Mouse (Mus musculus): ENCODE data around the gene Tex35.

Tex35 gene

DNA sequence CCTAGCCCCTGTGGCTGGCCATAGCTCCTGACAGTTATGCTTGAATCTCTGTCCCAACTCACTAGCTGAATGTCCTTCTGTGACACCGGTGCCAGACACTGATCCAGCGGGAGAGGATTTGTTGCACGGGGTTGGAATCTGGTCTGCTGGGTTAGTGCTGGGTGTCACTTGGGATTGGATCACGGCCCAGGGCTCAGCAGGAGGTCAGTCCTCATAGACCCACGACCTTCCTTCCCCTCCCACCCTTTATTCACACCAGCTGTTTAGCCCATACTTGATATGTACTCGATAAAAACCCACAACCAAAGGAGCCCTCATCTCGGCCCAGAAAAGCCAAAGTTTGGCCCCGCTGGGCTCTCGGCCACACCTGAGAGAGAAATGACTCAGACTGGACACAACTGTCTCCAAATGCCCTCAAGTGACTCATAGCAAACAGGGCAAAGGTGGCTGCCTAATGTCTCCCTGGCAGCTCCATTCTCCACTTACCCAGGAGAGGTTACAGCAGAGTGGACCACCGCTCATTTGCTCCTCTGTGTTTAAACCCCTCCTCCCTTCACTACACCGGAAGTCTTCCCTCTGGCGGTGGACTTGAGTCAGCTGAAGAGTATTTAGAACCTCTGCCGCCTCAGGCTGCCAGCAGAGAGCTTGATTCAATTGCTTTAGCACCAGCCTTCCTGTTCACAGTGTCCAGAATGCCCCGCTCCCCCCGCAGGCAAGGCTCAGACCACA is 27.2 kb downstream of the Tex35 start:
- DNase-seq (ENCODE audit: low spot score), result peak; percentile 26

DNA sequence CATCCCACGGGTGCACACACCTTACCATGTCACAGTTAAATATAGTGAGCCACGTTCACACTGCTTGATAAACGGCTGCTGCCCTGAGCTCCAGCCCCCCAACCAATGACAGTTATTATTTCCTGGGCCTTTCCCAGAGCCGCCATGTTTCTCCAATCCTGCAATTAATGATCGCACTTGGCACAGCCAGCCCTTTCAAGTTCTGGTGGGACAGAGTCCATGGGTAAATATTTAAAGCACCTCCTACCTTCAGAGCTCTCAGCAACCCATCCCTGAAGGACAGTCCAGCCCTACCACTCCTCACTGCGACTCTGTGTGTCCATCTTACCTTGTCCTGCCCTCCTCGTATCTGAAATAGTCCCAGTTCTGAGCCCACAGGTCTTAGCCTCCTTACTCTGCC is 28.4 kb downstream of the Tex35 start:
- no peak for DNase-seq (ENCODE audit: low spot score)

DNA sequence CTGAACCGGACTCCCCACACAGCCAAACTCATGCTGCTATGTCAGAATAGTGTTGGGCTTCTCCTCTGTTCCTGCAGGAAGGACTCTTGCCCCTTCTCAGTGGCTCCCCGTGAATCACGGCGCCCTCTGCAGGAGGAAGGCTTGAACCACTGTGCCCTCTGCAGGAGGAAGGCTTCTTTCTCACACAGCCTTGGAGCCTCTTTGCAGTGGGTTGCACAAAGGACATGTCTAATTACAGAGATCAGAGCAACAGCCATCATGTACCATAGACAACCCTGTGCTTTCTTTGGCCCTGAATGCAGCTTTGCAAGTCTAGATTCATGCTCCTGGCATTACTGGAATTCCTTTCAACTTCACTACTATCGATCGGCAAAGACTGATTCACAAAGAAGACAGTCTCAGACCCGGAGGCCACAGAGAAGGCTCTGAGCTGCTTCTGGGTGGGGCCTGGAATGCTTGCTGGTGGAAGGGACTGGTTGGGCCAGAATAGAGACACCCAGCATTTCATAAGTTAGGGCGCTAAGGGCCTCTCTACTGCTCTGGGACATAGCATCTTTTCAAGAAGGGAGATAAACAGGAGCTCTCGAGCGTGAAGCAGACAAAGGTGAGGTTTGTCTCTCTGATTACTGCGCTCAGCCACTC is 29.0 kb downstream of the Tex35 start:
- peak; percentile 26 for DNase-seq (ENCODE audit: low spot score)

DNA sequence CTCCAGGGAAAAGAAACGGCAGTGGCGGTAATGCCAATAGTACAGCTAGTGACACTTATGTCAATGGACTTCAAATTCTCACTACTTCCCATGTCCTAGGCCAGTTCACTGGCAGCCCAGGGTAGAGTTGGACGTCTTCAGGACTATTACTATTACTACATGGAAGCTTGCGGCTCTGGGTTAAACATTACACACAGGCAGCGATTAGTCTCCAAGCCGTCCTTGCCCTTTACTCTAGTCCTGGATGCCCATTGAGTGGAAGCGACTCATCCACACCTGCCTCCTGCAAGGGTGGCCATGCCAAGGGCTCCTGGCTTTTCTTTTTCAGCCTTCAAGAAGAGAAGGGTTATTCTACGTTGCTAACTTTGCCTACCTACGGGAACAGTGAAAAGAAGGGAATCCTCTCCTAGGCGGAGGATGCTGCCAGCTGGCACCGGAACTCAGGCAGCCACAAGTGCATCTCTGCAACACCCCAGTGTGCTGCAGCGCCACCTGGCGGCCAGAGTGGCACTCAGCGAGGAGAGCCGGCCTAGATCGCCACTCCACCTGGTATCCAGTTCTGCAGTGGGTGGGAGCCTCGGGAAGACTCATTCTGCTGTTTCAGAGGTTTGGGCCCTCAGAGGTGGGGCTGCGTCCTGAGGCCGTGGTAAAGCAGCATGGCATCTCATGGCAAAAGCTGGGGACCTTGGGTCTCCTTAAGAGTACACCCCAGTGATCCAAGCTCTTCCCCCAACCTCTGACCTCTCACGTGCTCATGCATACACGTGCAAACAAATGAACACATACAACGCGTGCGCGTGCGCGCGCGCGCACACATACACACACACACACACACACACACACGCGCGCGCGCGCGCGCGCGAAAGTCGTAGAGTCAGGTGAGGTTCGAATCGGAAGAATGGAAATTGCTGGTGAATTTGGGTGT is 31.4 kb downstream of the Tex35 start:
- DNase-seq (ENCODE audit: low spot score), result peak; percentile 63

DNA sequence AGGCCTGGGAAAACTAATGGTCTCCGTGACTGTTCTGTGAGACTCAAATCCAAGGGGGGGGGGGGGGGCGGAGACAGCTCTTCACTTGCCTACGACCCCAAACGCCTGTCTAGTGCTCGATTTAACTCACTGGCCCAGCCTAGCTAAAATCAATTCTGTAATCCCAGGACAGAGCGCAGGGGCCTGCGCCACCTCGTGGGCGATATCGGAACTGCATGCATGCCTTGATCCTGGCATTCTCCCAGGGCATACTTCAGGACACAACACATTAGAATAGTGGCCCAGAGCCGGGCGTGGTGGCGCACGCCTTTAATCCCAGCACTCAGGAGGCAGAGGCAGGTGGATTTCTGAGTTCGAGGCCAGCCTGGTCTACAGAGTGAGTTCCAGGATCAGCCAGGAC is 32.2 kb downstream of the Tex35 start:
- DNase-seq (ENCODE audit: low spot score), result peak; percentile 71

DNA sequence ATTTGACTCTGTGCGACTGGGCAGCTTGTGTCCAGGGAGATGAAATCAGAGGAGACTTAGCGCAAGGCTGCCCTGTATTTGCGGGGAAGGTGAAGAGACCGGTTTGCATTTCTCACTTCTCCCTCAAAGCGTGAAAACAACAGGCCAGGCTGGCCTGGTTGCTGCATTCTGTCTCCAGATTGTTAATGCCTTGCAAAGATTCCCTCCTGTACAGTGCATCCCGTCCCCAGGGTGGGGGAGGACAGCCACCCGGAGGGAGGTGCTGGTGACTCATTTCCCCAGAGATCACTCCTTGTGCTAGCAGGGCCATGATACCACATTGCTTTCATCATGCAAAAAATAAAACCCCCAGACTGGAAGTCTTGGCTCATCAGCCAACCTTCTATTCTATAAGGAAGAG is 33.5 kb downstream of the Tex35 start:
- DNase-seq (ENCODE audit: low spot score), result no peak

DNA sequence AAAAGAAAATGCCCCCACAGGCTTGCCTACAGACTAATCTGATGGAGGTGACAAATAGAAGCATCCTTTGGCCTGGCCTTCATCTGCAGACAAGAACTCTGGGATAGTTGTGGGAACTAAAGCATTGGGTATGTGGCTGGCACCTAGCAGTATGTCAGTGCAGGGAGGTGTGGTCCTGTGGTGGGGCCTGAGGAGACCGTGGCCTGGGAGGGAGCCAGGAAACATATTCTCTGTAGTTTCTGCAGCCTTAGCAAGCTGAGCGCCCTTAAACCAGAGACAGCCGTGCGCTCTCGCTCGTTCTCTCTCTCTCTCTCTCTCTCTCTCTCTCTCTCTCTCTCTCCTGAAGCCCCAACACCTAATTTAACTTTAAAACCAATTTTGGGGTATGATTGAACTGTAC is 34.1 kb downstream of the Tex35 start:
- no peak for DNase-seq (ENCODE audit: low spot score)

DNA sequence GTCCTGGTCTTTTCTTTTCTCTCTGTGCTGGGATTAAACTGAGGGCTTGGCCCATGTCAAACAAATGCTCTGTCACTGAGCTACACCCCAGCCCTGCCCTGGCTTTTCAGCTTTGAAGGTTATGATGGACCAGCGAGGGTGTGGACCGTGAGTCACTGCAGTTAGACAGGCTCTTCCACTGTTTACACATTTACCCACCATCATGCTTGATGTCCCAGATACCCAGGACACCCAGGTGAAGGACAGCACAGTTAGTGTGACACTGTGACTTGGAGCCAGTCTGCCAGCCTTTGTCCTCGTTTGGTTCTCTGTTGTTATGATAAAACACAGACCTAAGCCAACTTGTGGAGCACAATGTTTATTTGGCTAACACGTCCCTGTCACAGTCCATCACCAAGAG is 34.9 kb downstream of the Tex35 start:
- no peak for DNase-seq (ENCODE audit: low spot score)

DNA sequence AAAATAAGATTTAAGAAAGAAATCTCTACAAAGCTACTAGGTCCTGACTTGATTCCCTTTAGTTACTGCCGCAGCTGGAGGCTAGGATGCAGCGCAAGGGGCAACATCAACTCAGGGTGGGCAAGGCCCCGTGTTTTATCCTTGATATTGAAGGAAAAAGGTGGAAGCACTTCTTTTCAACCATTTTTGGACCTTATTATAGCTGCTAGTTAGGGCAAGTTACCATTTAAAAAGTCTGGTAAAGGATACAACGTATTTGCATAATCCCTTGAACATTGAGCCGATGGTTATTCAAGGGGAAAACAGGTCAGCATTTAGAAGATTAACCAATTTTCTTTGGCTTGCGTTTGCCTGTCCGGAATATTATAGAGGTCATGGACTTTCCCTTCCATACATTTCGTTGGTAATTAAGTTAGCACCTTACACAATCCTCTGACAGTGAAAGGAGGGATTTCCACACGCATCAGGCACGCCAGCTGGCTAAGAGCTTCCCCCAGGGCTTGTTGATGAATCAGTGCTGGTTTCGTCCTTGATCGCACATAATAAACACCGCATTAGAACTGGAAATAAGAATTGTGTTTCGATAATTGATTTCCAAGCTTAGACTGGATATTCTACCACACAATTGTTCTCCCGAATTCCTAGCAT is 39.2 kb downstream of the Tex35 start:
- no peak for DNase-seq (ENCODE audit: low spot score)

DNA sequence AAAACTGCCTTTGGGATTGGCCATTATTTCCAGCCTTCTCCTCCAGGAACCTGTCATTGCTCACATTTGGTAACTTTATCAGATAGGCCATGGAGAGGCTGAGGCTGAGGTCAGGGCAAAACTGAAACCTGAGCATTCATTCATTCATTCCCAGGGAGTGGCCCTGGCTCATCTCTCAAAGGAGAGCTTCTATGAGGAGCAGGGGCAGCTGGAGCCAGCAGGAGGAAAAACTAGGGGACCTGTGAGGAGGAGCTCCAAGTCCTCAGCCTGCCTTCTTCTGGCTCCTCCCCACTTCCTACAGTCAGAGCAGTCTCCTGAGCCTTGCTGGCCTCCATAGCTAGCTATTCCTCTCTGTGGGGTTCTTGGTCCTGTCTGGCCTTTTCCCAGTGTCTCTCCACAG is 40.2 kb downstream of the Tex35 start:
- no peak for DNase-seq (ENCODE audit: low spot score)

DNA sequence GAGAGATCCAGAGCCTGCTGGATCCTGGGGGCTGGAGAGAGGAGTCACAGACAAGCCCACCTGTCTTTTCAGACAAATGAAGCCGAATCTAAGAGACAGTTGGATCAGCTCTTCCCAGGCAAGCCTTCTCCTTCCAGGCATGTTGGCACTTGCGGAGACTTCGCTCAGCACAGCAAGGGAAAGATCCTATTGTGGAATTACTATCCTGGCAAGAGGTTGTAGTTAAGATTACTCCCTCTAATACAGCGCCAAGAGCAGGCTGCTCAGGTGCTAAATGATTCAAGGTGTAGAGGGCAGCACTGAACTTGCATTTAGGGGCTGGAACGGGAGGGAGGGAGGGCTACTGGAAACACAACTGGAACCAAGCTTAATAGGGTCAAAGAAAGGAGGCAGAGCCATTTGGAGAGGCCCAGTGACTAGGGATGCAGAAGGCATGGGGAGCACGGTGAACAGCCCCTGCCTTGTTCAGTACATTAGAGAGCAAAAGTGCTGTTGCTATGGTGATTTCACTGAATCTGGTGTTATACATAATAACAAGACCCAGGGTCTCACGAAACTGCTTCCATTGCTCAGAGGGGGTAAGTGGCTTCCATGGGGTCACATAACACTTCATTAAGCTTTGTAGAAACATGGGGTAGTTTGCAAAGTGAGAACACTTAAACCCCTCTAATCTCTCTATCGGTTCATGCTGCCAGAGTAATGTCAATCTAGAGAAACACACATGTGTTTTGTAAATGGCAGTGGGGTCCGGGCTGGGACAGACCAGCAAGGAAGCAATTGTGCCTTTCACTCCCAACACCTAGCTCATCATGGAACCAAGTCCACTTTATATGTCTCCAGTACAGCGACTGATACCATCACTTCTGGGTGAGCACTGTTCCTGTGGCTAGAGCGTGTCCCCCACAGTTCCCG is 42.4 kb downstream of the Tex35 start:
- no peak for DNase-seq (ENCODE audit: low spot score)

DNA sequence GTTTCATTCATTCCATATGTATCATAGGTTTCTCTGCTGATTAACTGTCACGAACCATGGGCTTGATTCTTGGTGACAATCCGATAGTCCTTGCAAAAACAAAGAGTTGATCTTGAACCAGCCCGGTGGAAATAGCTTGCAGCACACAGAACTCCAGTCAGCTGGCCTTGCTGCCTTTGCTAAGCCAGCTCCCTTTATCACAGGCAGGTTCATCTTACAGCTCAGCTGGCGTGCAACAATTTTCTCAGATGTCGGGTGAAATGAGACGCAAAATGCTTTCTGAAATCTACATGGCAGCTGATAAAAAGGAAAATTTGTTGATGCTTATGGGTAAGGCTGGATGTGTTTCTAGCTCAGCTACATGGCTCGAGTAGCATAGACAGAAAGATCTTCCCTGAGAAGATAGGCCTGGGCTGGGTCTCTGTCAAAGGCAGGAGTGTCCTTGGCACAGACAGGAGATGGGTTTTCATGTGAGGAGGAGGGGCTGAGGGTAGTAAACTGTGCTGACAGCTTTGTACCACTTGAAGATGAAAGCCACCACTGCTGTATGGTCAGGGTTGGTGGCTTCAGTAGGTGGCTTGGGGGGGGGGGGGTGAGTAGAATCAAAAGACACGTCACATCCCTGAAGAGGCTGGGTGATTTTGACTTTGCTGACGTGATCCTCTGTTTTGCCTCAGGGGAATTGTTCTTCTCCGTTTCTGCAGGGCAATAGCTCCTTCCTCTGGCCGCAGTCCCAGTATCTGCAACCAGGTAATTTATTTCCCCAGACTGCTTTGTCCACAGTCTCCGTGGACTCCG is 45.0 kb downstream of the Tex35 start:
- DNase-seq (ENCODE audit: low spot score), result no peak

DNA sequence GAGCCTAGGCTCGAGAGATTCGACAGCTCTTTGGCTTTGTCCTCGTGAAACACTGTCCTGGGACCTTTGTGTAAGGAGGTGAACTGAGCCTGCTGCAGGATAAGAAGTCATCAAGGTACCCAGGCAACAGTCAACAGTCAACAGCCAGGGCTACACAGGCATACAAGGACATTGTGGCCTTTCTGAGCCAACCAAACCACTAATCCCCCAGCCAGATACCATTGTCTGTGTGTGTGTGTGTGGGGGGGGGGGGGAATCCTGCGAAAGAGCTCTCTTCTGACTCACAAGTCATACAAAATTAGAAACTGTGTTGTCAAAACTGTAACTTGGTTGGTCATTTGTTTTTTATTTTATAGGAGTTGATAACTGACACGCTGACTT is 46.0 kb downstream of the Tex35 start:
- DNase-seq (ENCODE audit: low spot score), result no peak

DNA sequence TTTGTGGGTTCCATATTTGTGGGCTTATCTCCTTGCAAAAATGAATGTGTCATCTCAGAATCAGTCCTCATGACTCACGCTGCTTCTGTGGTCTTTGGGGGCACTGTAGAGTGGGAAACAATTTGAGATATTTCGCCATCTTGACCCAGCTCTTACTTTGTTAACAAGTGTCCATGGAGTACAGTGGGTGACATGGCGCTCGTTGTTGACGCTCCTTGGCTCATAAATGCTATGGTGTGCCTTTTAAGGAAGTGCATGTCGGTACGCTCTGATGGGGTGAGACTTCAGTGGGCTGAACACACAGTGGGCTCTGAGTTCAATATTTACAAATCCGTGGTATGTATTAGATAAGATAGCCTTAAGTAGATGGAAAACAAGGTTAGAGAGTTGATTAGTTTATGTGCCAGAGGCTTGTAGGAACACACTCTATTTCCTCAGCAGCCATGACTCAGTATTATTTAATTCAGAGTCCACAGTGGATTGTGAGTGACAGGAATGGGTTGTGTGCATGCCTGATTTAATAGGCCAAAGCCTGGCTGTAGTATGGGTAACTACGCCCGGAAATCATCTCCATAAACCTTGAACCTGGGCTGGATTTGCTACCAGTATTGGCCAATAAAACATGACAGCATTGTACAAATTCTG is 46.6 kb downstream of the Tex35 start:
- no peak for DNase-seq (ENCODE audit: low spot score)

DNA sequence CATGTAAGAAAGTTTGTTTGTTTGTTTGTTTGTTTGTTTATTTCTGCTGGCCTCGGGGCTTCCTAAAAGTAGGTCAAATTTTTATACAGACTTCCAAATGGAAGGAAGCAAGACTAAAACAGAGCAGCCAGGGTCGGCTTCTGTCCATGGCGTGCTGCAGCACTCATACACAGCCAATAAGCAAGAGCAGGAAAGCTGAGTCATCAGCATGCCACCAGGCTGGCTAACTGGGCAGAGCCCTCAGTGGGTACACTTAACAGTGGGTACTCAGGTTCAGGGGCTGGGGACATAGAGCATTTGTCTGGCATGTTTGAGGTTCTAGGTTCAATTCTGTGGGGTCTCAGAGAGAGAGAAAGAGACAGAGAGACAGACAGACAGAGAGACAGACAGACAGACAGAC is 47.3 kb downstream of the Tex35 start:
- DNase-seq (ENCODE audit: low spot score), result no peak

DNA sequence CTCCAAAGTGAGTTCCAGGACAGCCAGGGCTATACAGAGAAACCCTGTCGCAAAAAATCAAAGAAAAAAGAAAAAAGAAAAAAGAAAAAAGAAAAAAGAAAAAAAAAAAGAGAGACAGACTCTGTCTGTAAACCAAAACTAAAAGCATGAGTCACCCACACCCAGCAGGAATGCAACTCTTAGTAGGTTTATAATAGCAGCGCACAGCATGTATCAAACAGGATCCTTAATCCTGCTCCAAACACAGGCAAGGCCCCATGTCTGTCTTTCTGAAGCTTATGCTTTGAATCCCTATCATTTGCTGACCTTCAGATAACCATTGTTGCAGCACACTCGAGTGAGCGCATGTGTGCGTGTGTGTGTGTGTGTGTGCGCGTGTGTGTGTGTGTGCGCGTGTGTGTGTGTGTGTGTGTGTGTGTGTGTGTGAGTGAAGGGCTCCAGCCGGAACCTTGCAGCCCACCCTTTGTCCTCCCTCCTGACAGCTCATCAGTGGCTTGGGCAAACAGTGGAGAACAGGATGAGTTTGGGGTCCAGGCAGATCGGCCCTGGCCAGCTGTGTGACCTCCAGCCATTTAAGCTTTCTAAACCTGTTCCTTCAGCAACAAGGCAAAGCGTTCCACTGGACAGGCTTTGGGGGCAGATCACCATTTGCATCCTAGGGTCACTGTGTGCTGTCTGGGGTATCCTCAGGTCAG is 47.9 kb downstream of the Tex35 start:
- DNase-seq (ENCODE audit: low spot score), result no peak

DNA sequence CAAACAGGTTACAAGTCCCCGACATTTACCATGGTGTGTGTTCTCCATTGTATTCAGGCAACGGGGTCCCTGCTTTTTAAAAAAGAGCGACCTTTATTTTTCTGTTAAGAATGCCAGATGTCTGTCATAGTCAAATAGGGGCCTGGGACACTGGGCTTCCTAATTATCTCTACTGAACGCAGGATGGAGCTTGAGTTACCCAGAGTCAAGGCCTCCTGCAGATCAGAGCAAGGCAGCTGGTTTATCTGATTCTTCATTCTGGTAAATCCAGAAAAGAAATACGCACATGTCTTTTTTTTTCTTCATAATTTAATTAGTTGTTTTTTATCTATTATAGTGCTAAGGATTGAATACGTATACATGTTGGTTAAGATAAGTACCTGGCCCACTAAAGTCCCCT is 52.6 kb downstream of the Tex35 start:
- DNase-seq (ENCODE audit: low spot score), result no peak

DNA sequence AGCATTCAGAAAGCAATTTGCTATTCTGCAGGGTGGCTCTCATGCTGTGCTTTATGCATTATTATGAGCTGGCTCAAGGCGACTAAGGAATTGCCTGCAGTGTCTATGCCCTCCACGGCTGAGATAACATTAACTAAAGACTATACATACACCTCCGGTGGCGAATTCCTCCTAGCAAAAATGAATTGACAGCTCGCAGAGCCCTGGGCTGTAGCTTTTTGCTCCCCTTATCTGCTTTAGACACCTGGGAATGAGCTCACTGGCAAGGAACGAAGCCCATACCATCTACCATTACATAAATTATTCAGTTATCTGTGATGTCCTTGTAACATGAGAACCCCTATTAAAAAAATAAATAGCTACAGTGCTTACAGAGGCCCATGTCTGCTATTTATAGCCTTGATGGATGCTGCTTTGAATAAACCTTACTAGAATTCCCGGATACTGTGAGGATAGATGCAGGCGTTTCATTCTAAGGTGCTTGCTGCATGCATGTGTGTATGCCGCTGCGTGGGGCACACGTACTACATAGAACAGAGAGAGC is 53.1 kb downstream of the Tex35 start:
- no peak for DNase-seq (ENCODE audit: low spot score)

DNA sequence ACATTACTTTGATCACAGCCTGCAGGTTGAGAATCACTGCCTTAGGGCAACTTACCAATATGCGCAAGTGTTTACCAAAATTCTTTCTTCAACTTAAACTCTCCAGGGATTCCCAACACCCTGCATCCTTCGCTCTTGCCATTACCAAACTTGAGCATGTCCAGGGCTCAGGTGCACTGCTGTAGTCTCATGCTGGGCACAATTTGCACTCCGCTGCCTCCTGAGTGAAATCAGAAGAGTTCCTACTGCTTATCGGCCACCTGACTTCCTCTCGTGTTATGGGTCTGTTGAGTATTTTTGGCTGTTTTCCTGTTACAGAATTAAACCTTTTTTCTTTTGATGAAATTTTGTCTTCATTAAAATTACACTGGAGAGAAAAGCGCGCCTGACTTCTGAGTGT is 53.8 kb downstream of the Tex35 start:
- no peak for DNase-seq (ENCODE audit: low spot score)

All from yolk sac, embryonic 10.5 days (tissue).